Mouse (Mus musculus): ENCODE data around the gene Cytl1.

GRCm38 (mm10) chr5:37784847-37785391, 49.6 kb downstream of the Cytl1 start:
- no peak for TF ChIP-seq CTCF (IDR thresholded peaks at IDR 0.05; ENCODE audit: low read depth, low read length)
- TF ChIP-seq POLR2A (IDR thresholded peaks at IDR 0.05; ENCODE audit: borderline replicate concordance, low read depth, low read length), result no peak
